Comparison of ENCODE assay signal across 11 mouse cellular contexts in genomic region chr4:130546798-130547562, GRCm38 (mm10). TPM values are rescaled to one million over a fixed set of nuclear protein-coding genes. Genes with fewer than 3 reads are reported as not detected.
DNase-seq lines count a peak whose midpoint lies in the region; ATAC-seq lines count a peak whose summit lies in the region.
"Had no signal": no experiment of that assay in that cellular context is flagged by ENCODE, and none has a peak within 500 bp of the region (broad histone marks: within the 10 kb centered on the region; RNA-seq: fewer than 3 reads in every experiment).

No protein-coding gene starts in this region.

- no peak overlapping the region for H3K4me2 ChIP-seq in hindbrain, embryonic 15.5 days
- peak overlapping the region; percentile 23; the same call in 1 of the 2 replicates for H3K4me2 ChIP-seq in neural tube, embryonic 13.5 days

- H3K4me3 ChIP-seq in hindbrain, embryonic 15.5 days, result no peak overlapping the region
- no peak overlapping the region for H3K4me3 ChIP-seq in neural tube, embryonic 13.5 days

- H3K36me3 ChIP-seq in hindbrain, embryonic 15.5 days, result no peaks in the 10 kb centered on the region
- H3K36me3 ChIP-seq in neural tube, embryonic 13.5 days, result no peaks in the 10 kb centered on the region

- WGBS in hindbrain, embryonic 15.5 days, result 7% methylated on average over 13 of the region's 13 CpGs
- WGBS in neural tube, embryonic 13.5 days, result 5% methylated on average over 13 of the region's 13 CpGs

- intact Hi-C loops in gastrocnemius, postnatal 36 days (cut with DNase I), result no loop called here

- H3K9ac ChIP-seq in hindbrain, embryonic 15.5 days, result no peak overlapping the region; the same call in 1 of the 2 replicates
- peak overlapping the region; percentile 41; the same call in 1 of the 2 replicates for H3K9ac ChIP-seq in neural tube, embryonic 13.5 days

- peak; percentile 31 for DNase-seq in kidney, postnatal 10 days
- DNase-seq in kidney, adult 9 months, result no peak
- peak; percentile 88 for DNase-seq in embryo, embryonic 11 days
- no peak for DNase-seq in layer of hippocampus, adult 11-12 months (ENCODE audit: low spot score)
- no peak for DNase-seq in gastrocnemius, postnatal 36 days
- no peak for DNase-seq in layer of hippocampus, postnatal 14 days (ENCODE audit: low spot score in 2 of 2)
- DNase-seq: adrenal gland, postnatal 25 days had no signal

- ATAC-seq in hindbrain, embryonic 15.5 days (ENCODE audit: low FRiP score, low read depth), result peak; percentile 82
- peak; percentile 67 for ATAC-seq in neural tube, embryonic 13.5 days (ENCODE audit: low read depth)
- ATAC-seq: CD4-positive, CD25-positive, alpha-beta regulatory T cell, adult 4 months had no signal

- H3K9me3 ChIP-seq in hindbrain, embryonic 15.5 days, result no peaks in the 10 kb centered on the region
- no peaks in the 10 kb centered on the region for H3K9me3 ChIP-seq in neural tube, embryonic 13.5 days

- H3K27me3 ChIP-seq in hindbrain, embryonic 15.5 days, result no peaks in the 10 kb centered on the region
- H3K27me3 ChIP-seq in neural tube, embryonic 13.5 days, result no peaks in the 10 kb centered on the region

- H3K4me1 ChIP-seq in hindbrain, embryonic 15.5 days (replicated peaks), result peaks cover 78% of the 10 kb centered on the region
- peaks cover 89% of the 10 kb centered on the region for H3K4me1 ChIP-seq in neural tube, embryonic 13.5 days (replicated peaks)

- H3K27ac ChIP-seq in hindbrain, embryonic 15.5 days (replicated peaks), result peak overlapping the region; percentile 61
- H3K27ac ChIP-seq in neural tube, embryonic 13.5 days (replicated peaks), result peak overlapping the region; percentile 90

RNA-seq across cellular contexts. Expression of gene Nkain1, which starts 27.0 kb away (rescaled TPM):
- 11.7 and 12.6 TPM in 2 replicates for polyA plus RNA-seq in hindbrain, embryonic 15.5 days (2015; fragmentation: Nextera tagmentation; extraction: Ambion mirVana)
- polyA plus RNA-seq in neural tube, embryonic 13.5 days (2015; fragmentation: Nextera tagmentation; extraction: Ambion mirVana), result 10.6 and 11.8 TPM in 2 replicates
- total RNA-seq in gastrocnemius, postnatal 36 days (2021), result 10 to 100 TPM; 12.9 to 13.2 TPM
- total RNA-seq in layer of hippocampus, postnatal 14 days (2021), result 10 to 100 TPM; 43.4 to 46.7 TPM
- total RNA-seq: monocyte, adult 5-6 weeks had no signal
- polyA plus RNA-seq: CD4-positive, CD25-positive, alpha-beta regulatory T cell, adult 4 months had no signal

Comparison
In these comparisons a context has a peak if more than half of its experiments do, and no peak if none do; other contexts are left out.
1. DNase-seq: peak in kidney, postnatal 10 days (single experiment) and embryo, embryonic 11 days (single experiment); none in kidney, adult 9 months (single experiment), layer of hippocampus, adult 11-12 months (single experiment), gastrocnemius, postnatal 36 days (0 of 2) and layer of hippocampus, postnatal 14 days (0 of 2).